Mouse (Mus musculus): ENCODE results near the gene Pigs. TPM values are rescaled to one million over a fixed set of nuclear protein-coding genes. Genes with fewer than 3 reads are reported as not detected.

Gene Pigs
- polyA plus RNA-seq, 1 experiment from 2014 or later = 73.6 TPM

DNA sequence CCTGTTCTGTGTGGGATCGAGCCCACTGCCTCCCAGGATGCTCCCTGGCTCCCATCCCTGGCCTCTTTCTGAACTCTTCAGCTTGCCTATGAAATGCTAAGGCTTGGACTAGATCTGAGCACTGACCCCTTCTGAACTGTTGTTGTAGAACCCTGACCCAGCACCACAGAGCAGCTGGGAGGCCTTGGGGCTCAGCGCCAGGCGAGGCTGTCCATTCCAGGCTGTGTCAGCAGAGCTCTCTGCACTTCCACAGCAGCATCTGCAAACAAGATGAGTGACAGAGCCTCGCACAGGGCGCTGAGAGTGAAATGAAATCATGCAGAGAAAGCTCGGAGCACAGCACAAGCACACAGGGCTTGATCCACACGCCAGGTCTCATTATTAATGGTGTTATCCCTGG is 44.4 kb downstream of the Pigs start:
- no peak overlapping the region for H3K4me2 ChIP-seq (replicated peaks)
- H3K36me3 ChIP-seq = no peaks in the 10 kb centered on the region
- H3K27me3 ChIP-seq (replicated peaks) = no peaks in the 10 kb centered on the region
- ATAC-seq (ENCODE audit: low FRiP score, low read depth) = no peak
- no peak overlapping the region for H3K4me3 ChIP-seq
- no peak overlapping the region for H3K9ac ChIP-seq
- H3K27ac ChIP-seq = 0 out of 2 replicates have a peak overlapping the region, but pooled peaks have one; percentile 2
- no peaks in the 10 kb centered on the region for H3K4me1 ChIP-seq
- H3K9me3 ChIP-seq = no peaks in the 10 kb centered on the region
- 59% methylated on average over 7 of the region's 7 CpGs for WGBS

DNA sequence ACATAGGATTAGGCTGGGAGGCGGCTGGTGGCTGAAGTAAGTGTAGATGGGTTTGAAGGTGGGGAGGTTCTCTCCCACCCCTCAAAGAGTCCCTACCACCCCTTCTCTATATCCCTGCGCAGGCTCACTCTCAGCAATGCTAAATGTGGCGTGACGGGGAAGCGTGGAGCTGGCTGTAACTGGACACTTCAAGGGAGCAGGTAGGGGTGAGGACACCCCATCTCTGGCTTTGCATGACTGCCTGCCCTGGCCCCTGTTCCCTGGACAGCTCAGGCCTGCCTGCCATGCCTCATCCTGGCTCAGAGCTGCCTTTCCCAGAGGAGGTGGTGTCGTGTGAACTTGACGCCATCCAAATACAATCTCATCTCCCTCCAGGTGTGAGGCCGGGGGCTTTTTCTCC is 45.9 kb downstream of the Pigs start:
- Histone ChIP-seq H3K27ac (no peak overlapping the region), H3K27me3 (replicated peaks) (no peaks in the 10 kb centered on the region), H3K36me3 (no peaks in the 10 kb centered on the region), H3K4me3 (no peak overlapping the region), H3K9ac (no peak overlapping the region), H3K4me1 (no peaks in the 10 kb centered on the region), H3K4me2 (replicated peaks) (no peak overlapping the region), H3K9me3 (no peaks in the 10 kb centered on the region)
- no peak for ATAC-seq (ENCODE audit: low FRiP score, low read depth)
- WGBS = 74% methylated on average over 8 of the region's 8 CpGs

DNA sequence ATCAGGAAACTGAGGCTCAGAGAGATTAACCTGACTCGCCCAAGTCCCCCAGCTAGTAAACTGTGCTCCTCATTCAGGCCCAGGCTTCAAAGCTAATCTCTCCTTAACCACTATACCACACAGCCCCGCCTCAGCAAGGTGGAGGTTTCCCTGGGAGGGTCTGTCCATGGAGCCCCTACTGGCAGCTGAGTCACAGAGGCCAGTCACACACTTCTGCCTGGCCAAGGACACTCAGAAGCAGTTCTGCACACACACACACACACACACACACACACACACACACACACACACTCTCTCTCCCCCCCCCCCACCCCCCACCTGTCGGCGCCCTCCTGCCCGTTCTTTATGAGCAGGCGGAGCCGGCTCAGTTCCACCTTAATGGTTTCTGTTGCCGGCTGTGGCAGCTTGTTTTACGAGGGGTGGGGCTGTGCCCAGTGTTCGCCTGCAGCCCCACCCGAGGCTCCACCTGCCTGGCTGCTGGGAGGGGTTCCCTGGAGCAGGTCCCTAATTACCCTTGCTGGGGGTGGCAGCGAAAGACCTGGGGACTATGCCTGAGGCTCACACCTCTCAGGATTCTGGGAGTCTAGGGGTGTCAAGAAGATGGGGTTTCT is 49.4 kb downstream of the Pigs start:
- Histone ChIP-seq H3K27ac (no peak overlapping the region), H3K4me2 (replicated peaks) (no peak overlapping the region), H3K9me3 (no peaks in the 10 kb centered on the region), H3K4me1 (no peaks in the 10 kb centered on the region), H3K36me3 (no peaks in the 10 kb centered on the region), H3K27me3 (replicated peaks) (no peaks in the 10 kb centered on the region), H3K9ac (no peak overlapping the region), H3K4me3 (no peak overlapping the region)
- no peak for ATAC-seq (ENCODE audit: low FRiP score, low read depth)
- WGBS = 23% methylated on average over 12 of the region's 12 CpGs

DNA sequence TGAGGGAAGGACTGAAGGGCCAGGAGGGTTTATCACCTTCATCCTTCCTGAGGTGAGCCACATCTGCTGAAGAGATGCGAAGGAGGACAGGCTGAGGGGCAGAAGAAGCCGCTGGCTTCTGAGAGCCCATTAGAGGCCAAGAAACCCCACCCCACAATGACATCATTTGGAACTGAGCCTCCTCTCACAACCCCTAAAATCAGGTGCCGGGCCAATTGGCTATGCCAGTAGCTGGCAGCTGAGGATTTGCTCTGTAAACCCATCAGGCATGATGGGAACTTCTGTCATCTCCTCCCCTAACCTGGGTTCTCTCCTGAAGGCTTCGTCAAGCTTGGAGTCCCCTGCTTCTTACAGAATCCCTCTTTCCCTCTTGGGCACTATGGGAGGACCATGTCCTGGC is 52.1 kb downstream of the Pigs start:
- no peak overlapping the region for H3K9ac ChIP-seq
- no peak overlapping the region for H3K4me3 ChIP-seq
- no peak overlapping the region for H3K4me2 ChIP-seq (replicated peaks)
- H3K27me3 ChIP-seq (replicated peaks) = no peaks in the 10 kb centered on the region
- H3K9me3 ChIP-seq = no peaks in the 10 kb centered on the region
- H3K4me1 ChIP-seq = no peaks in the 10 kb centered on the region
- no peak overlapping the region for H3K27ac ChIP-seq
- no peak for ATAC-seq (ENCODE audit: low FRiP score, low read depth)
- WGBS = 81% methylated on average over 4 of the region's 4 CpGs
- H3K36me3 ChIP-seq = no peaks in the 10 kb centered on the region

- Histone ChIP-seq H3K27ac (no peak overlapping the region), H3K4me2 (replicated peaks) (no peak overlapping the region), H3K9ac (no peak overlapping the region), H3K36me3 (no peaks in the 10 kb centered on the region), H3K4me3 (no peak overlapping the region), H3K27me3 (replicated peaks) (no peaks in the 10 kb centered on the region), H3K9me3 (no peaks in the 10 kb centered on the region), H3K4me1 (no peaks in the 10 kb centered on the region)
- WGBS = 86% methylated on average over 3 of the region's 3 CpGs
- ATAC-seq (ENCODE audit: low FRiP score, low read depth) = no peak
Measured at GRCm38 (mm10) chr11:78380996-78381395, 52.8 kb downstream of the Pigs start.

GRCm38 (mm10) chr11:78382286-78382685 is 54.1 kb downstream of the Pigs start:
- H3K27me3 ChIP-seq (replicated peaks) = no peaks in the 10 kb centered on the region
- H3K9ac ChIP-seq = no peak overlapping the region
- H3K9me3 ChIP-seq = no peaks in the 10 kb centered on the region
- H3K4me2 ChIP-seq (replicated peaks) = no peak overlapping the region
- no peaks in the 10 kb centered on the region for H3K4me1 ChIP-seq
- ATAC-seq (ENCODE audit: low FRiP score, low read depth) = no peak
- WGBS = 84% methylated on average over 7 of the region's 7 CpGs
- H3K4me3 ChIP-seq = no peak overlapping the region
- H3K36me3 ChIP-seq = no peaks in the 10 kb centered on the region
- no peak overlapping the region for H3K27ac ChIP-seq

DNA sequence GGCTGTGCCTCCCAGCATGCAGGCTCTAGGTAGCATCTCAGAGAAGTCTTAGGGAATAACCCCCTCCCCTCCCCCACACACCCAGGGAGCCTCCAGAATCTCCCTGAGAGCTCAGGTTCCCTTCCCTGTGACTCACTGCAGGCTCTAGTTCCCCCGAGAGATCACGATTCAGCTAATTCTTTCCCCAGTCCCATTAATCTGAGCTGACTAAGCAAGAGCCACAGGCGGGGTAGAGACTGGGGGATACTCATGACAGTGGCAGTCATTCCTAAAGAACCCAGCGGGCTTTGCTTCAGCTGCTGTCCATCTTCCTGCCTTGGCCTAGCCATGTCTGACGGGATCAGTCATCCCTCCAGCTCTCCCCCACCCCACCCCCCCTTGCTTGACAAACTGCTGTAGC is 54.5 kb downstream of the Pigs start:
- WGBS = 47% methylated on average over 5 of the region's 5 CpGs
- no peak for ATAC-seq (ENCODE audit: low FRiP score, low read depth)
- no peaks in the 10 kb centered on the region for H3K27me3 ChIP-seq (replicated peaks)

DNA sequence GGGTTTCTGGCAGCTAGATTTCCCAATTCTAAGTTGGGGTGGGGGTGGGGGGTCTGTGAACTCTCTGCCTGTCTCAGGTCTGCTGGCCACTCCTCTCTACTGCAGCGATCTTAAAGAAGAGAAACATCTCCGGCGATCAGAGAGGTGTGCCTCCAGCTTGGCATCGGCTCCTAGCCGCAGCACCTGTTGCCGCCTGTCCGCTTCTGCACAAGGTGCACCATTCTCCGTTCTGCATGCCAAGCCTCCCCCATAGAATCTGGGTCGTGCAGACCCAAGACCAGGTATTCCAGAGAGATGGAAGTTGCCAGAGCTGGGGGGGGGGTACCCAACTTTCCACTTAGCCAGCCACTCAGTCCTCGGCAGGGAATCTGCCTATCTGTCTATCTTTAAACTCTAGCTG is 57.6 kb downstream of the Pigs start:
- Histone ChIP-seq H3K27me3 (replicated peaks) (no peaks in the 10 kb centered on the region), H3K36me3 (no peaks in the 10 kb centered on the region), H3K9ac (no peak overlapping the region), H3K27ac (no peak overlapping the region), H3K4me3 (no peak overlapping the region), H3K9me3 (no peaks in the 10 kb centered on the region), H3K4me1 (no peaks in the 10 kb centered on the region), H3K4me2 (replicated peaks) (no peak overlapping the region)
- 89% methylated on average over 10 of the region's 10 CpGs for WGBS
- ATAC-seq (ENCODE audit: low FRiP score, low read depth) = no peak

More for the DNA sequence above, 54.5 kb downstream of the Pigs start:
- Histone ChIP-seq H3K27ac (no peak overlapping the region), H3K9ac (no peak overlapping the region), H3K4me2 (replicated peaks) (no peak overlapping the region), H3K4me1 (no peaks in the 10 kb centered on the region), H3K36me3 (no peaks in the 10 kb centered on the region), H3K4me3 (no peak overlapping the region), H3K9me3 (no peaks in the 10 kb centered on the region)

DNA sequence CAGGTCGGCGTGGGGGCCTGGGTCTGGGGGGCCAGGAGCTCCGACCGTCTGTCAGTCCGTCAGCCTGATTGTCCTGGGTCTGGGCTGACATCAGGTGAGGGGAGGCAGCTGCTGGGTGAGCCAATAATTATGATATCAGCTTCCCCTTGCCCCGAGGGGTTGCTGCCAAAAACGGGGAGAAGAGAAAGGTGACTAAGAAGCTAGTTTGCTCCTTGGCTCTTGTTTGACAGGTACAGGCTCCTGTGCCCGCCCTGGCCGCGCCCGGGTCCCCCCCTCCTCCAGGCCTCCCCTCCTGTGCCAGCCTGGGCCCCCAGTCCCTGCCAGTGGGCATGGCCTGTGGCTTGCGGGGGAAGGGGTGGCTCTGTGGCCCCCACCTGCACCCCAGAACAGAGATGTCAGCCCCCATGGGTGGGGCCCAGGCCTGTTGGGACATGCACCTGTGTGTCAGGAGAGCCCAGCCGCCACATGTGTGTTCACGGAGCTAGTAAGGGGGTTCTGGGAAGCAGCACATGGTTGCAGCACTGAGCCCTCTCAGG is 58.4 kb downstream of the Pigs start, which contains the start of gene Foxn1:
Gene Foxn1 (minus strand): TSS at position 51 of the 536 bp plus-strand sequence.
- no peak within 1 kb of the TSS for H3K27ac ChIP-seq
- WGBS = 86% methylated on average over 14 of the region's 14 CpGs

More for the DNA sequence above, 58.4 kb downstream of the Pigs start, which contains the start of gene Foxn1:
- Histone ChIP-seq H3K27me3 (replicated peaks) (no peaks in the 10 kb centered on the region), H3K9ac (no peak within 1 kb of the TSS), H3K9me3 (no peaks in the 10 kb centered on the region), H3K4me1 (no peaks in the 10 kb centered on the region), H3K4me2 (replicated peaks) (no peak within 1 kb of the TSS), H3K36me3 (no peaks in the 10 kb centered on the region), H3K4me3 (no peak within 1 kb of the TSS)
- no peak for ATAC-seq (ENCODE audit: low FRiP score, low read depth)

Other genes starting within 250 kb of the Pigs start
- 29.7 and 32.4 TPM in 2 replicates for gene Eral1, start 248.0 kb upstream of the Pigs start, polyA plus RNA-seq (2016; fragmentation: Nextera tagmentation; extraction: Ambion mirVana)
- gene Fam222b, start 233.8 kb upstream of the Pigs start, polyA plus RNA-seq (2016; fragmentation: Nextera tagmentation; extraction: Ambion mirVana) = 25.3 and 27.9 TPM in 2 replicates
- 153 and 174 TPM in 2 replicates for gene Traf4, start 162.8 kb upstream of the Pigs start, polyA plus RNA-seq (2016; fragmentation: Nextera tagmentation; extraction: Ambion mirVana)
- 10.2 and 11.1 TPM in 2 replicates for gene Nek8, start 151.7 kb upstream of the Pigs start, polyA plus RNA-seq (2016; fragmentation: Nextera tagmentation; extraction: Ambion mirVana)
- gene Tlcd1, start 151.7 kb upstream of the Pigs start, polyA plus RNA-seq (2016; fragmentation: Nextera tagmentation; extraction: Ambion mirVana) = 8.2 and 10.5 TPM in 2 replicates
- gene Rpl23a, start 144.8 kb upstream of the Pigs start, polyA plus RNA-seq (2016; fragmentation: Nextera tagmentation; extraction: Ambion mirVana) = 895 and 982 TPM in 2 replicates
- gene Rab34, start 140.0 kb upstream of the Pigs start, polyA plus RNA-seq (2016; fragmentation: Nextera tagmentation; extraction: Ambion mirVana) = 71.0 and 76.5 TPM in 2 replicates
- gene Proca1, start 135.0 kb upstream of the Pigs start, polyA plus RNA-seq (2016; fragmentation: Nextera tagmentation; extraction: Ambion mirVana) = 2.5 and 2.9 TPM in 2 replicates
- 59.8 and 60.8 TPM in 2 replicates for gene Sdf2, start 82.7 kb upstream of the Pigs start, polyA plus RNA-seq (2016; fragmentation: Nextera tagmentation; extraction: Ambion mirVana)
- 34.0 and 40.5 TPM in 2 replicates for gene Supt6, start 82.4 kb upstream of the Pigs start, polyA plus RNA-seq (2016; fragmentation: Nextera tagmentation; extraction: Ambion mirVana)
- 64.9 and 72.4 TPM in 2 replicates for gene 2610507B11Rik, start 66.7 kb upstream of the Pigs start, polyA plus RNA-seq (2016; fragmentation: Nextera tagmentation; extraction: Ambion mirVana)
- gene BC030499, start 37.6 kb upstream of the Pigs start, polyA plus RNA-seq (2016; fragmentation: Nextera tagmentation; extraction: Ambion mirVana) = 0.20 and 0.52 TPM in 2 replicates
- 33.6 and 34.2 TPM in 2 replicates for gene Spag5, start 26.9 kb upstream of the Pigs start, polyA plus RNA-seq (2016; fragmentation: Nextera tagmentation; extraction: Ambion mirVana)
- 16.8 and 17.2 TPM in 2 replicates for gene Aldoc, start 5.4 kb upstream of the Pigs start, polyA plus RNA-seq (2016; fragmentation: Nextera tagmentation; extraction: Ambion mirVana)
- 80.8 and 89.3 TPM in 2 replicates for gene Unc119, start 15.1 kb downstream of the Pigs start, polyA plus RNA-seq (2016; fragmentation: Nextera tagmentation; extraction: Ambion mirVana)
- gene Foxn1, start 58.1 kb downstream of the Pigs start, polyA plus RNA-seq (2016; fragmentation: Nextera tagmentation; extraction: Ambion mirVana) = not detected in 2 replicates
- not detected in 2 replicates for gene Slc13a2, start 93.8 kb downstream of the Pigs start, polyA plus RNA-seq (2016; fragmentation: Nextera tagmentation; extraction: Ambion mirVana)
- gene Slc46a1, start 137.3 kb downstream of the Pigs start, polyA plus RNA-seq (2016; fragmentation: Nextera tagmentation; extraction: Ambion mirVana) = 17.5 and 17.6 TPM in 2 replicates
- gene Sarm1, start 169.3 kb downstream of the Pigs start, polyA plus RNA-seq (2016; fragmentation: Nextera tagmentation; extraction: Ambion mirVana) = 35.0 and 37.0 TPM in 2 replicates
- gene Vtn, start 170.7 kb downstream of the Pigs start, polyA plus RNA-seq (2016; fragmentation: Nextera tagmentation; extraction: Ambion mirVana) = 109 and 116 TPM in 2 replicates
- not detected in 2 replicates for gene Sebox, start 175.0 kb downstream of the Pigs start, polyA plus RNA-seq (2016; fragmentation: Nextera tagmentation; extraction: Ambion mirVana)
- 88.4 and 93.1 TPM in 2 replicates for gene Tmem199, start 183.8 kb downstream of the Pigs start, polyA plus RNA-seq (2016; fragmentation: Nextera tagmentation; extraction: Ambion mirVana)
- gene Poldip2, start 183.8 kb downstream of the Pigs start, polyA plus RNA-seq (2016; fragmentation: Nextera tagmentation; extraction: Ambion mirVana) = 184 and 186 TPM in 2 replicates
- 53.5 and 58.0 TPM in 2 replicates for gene Tnfaip1, start 207.9 kb downstream of the Pigs start, polyA plus RNA-seq (2016; fragmentation: Nextera tagmentation; extraction: Ambion mirVana)
- 102 and 110 TPM in 2 replicates for gene Ift20, start 207.9 kb downstream of the Pigs start, polyA plus RNA-seq (2016; fragmentation: Nextera tagmentation; extraction: Ambion mirVana)
- gene Tmem97, start 222.4 kb downstream of the Pigs start, polyA plus RNA-seq (2016; fragmentation: Nextera tagmentation; extraction: Ambion mirVana) = 39.5 and 40.7 TPM in 2 replicates

All from neural tube, embryonic 12.5 days (tissue).